Mouse (Mus musculus) lung, postnatal 25 days (tissue): ENCODE results near the gene Mreg.

Experiments
- DNase-seq: peaks from one replicate; pipeline ENCODE4 v3.0.0; 2022; ENCODE audit warnings: low spot score

Mreg gene

DNA sequence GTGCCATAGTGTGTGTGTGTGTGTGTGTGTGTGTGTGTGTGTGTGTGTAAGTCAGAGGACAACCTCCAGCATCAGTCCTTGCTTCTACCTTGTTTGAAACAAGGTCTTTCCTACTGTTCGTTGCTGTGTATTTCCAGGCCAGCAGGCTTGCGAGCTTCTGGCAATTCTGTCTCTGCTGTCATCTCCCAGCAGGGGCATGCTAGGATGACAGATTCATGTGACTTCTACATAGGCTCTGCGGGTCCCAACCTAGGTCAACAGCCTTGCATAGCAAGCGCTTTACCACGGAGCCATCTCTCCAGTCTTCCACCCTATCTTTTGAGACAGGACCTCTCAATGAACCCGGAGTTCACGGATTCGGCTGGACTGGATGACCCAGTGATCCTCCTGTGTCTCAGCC is 20.7 kb downstream of the Mreg start:
- DNase-seq = no peak

- no peak for DNase-seq
Measured at GRCm38 (mm10) chr1:72188142-72188738, 23.9 kb downstream of the Mreg start.

DNA sequence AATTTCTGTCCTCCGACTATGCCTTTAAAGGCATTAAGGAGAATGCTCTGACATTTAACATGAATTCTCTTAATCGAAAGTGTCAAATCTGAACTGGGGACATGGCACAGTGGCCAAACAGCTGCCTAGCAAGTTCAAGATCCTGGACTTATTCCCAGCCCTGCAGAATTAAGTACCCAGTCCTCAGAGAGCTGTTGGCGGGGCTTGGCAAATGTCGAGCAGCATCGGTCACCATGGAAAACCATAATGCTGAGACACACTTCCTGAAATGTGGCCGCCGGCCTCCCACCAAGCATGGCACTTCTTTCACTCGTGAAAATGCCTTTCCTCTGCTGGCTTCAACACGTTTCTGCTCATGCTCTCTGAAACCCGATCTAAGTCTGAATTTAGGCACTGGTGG is 24.6 kb downstream of the Mreg start:
- DNase-seq = no peak

DNA sequence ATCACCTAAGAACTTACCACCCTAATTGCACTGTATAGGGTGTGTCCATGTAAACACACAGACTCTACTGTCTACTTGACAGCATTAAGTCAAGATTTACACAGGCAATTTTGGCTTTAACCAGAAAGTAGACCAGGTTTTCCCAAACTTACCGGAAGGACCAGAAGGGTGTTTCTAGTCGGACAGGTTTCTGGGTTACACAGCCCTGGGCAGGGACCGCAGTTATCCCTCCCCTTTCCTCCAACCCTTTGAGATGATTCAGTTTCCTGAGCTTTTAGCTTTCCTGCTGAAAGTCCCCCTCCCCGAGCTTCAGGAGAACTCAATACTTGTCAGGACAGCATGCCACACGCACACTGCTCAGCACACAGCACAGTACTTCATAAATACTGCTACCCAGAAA is 26.0 kb downstream of the Mreg start:
- DNase-seq = no peak

- no peak for DNase-seq
Measured at GRCm38 (mm10) chr1:72183554-72183953, 28.6 kb downstream of the Mreg start.

- peak; percentile 31 for DNase-seq
Measured at GRCm38 (mm10) chr1:72182930-72183499, 29.1 kb downstream of the Mreg start.

- no peak for DNase-seq
Measured at GRCm38 (mm10) chr1:72179947-72180346, 32.2 kb downstream of the Mreg start.

GRCm38 (mm10) chr1:72176239-72176638 is 35.9 kb downstream of the Mreg start:
- no peak for DNase-seq

- DNase-seq = no peak
Measured at GRCm38 (mm10) chr1:72174183-72174582, 37.9 kb downstream of the Mreg start.

- DNase-seq = no peak
Measured at GRCm38 (mm10) chr1:72173402-72174051, 38.6 kb downstream of the Mreg start.

- DNase-seq = no peak
Measured at GRCm38 (mm10) chr1:72172788-72173187, 39.3 kb downstream of the Mreg start.

DNA sequence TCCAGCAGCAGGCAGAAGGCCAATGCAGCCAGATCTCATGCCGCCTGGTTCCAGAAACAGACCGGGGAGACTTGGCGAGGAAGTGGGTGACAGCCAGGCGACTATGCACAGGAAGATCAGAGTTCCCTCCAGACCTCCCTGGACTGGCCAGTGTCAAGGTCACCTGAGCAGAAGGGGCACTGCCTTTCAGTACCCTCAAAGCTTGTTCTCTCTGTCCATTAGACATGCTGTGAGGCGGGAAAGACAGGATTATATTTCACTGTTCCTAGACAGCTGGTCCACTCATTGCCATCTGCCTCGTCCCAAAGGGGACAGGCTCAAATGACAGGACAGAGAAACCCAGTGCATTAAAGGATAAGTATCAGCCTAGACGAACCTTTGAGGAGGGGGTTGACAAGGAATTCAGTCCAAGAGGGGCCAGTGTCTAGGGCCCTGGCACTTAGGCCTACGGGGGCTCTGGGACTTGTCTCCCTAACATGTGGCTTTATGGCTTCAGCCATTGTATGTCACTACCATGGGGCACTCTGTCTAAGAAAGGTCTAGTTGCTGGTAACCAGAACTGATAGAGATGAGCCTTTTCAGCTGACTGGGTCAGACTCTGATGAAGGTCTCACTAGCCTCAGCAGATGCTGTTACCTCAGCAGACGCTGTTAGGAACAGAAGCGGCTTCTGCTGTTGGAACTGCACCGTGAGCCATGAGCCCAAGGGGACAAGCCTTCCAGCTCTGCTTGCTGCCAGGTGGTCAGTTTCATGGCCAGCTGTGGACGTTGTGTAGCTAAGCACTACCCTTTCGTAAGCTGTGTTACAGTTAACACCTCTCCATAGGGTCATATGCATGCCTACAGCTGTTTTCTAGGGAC is 40.9 kb downstream of the Mreg start:
- DNase-seq = no peak

DNA sequence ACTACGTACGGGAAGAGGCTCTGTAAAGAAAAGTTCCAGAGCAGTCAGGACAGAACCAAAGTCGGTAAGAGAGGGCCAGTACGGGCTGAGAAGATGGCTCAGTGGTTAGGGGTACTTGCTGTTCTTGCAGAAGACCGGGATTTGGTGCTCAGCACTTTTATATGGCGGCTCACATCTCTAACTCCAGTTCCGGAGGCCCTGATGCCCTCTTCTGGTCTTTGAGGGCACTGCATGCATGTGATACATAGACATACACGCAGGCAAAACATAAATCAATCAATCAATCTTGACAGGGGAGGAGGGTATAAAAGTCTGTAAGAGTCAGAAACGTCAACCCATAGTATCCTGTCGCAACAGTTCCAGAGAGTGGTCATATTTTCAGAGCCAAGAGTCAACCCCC is 45.1 kb downstream of the Mreg start:
- DNase-seq = no peak

DNA sequence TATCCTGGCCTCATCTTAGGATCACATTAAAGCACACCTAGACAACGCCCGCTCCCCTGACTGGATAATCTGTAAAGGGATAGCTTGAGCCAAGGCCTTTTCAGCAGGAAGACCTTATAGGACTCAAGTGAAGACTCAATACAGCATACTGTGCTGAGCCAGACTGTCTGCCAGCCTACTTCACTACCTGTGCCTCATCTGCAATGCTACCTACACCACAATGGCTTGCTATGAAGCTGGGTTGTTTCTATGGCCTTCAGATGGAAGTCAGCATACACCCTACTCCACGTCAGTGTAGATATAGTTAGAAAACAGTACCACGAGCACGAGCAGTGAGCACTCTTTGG is 45.7 kb downstream of the Mreg start:
- no peak for DNase-seq

- DNase-seq = no peak
Measured at GRCm38 (mm10) chr1:72165723-72166467, 46.2 kb downstream of the Mreg start.

- no peak for DNase-seq
Measured at GRCm38 (mm10) chr1:72160321-72160720, 51.8 kb downstream of the Mreg start.

DNA sequence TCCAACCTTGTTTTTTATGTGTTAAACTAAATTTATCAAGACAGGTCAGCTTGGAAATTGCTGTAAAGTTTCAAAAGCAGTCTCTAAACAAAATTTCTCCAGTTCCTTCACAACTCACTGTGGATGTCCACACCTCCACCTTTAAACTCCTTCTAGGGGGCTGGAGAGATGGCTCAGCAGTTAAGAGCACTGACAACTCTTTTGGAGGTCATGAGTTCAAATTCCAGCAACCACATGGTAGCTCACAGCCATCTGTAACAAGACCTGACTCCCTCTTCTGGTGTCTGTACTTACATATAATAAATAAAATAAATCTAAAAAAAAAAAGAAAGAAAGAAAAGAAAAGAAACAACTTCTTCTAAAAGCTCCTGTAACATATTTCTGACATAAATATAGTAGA is 67.1 kb downstream of the Mreg start:
- no peak for DNase-seq

GRCm38 (mm10) chr1:72144426-72144825 is 67.7 kb downstream of the Mreg start:
- DNase-seq = no peak

- DNase-seq = peak; percentile 21
Measured at GRCm38 (mm10) chr1:72141893-72142480, 70.1 kb downstream of the Mreg start.

- DNase-seq = no peak
Measured at GRCm38 (mm10) chr1:72136101-72136500, 76.0 kb downstream of the Mreg start.

DNA sequence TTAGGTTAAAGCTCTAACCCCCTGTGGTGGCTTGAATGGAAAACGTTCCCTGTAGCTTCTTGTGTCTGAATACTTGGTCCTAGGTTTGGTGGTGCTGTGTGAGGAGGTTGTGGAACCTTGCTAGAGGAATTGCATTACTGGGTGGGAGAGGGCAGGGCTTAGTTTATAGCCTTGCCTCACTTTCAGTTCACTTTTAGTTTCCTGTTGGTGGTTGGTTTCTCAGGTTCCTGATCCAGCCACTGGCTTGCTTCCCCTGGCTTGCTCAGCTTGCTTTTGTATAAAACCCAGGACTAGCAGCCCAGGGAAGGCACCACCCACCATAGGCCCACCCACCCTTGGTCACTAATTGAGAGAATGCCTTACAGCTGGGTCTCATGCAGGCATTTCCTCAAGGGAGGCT is 77.6 kb downstream of the Mreg start:
- DNase-seq = peak; percentile 18
